Mouse (Mus musculus) hindbrain, embryonic 13.5 days (tissue): ENCODE data around the gene Klhl22. TPM values are rescaled to one million over a fixed set of nuclear protein-coding genes. Genes with fewer than 3 reads are reported as not detected.

Source experiments
- ATAC-seq: fragments of 200-750 bp; cut with Nextera tagmentation; 2 replicates; pipeline ENCODE4 v1.8.0; 2017; ENCODE audit warnings: moderate TSS enrichment; ENCODE audit not compliant: low FRiP score
- H3K27ac ChIP-seq: fragments of 300-500 bp; sonication (generic); 2 replicates; pipeline ENCODE4 v1.5.1; 2015; ENCODE audit warnings: inconsistent platforms, mild to moderate bottlenecking, moderate library complexity
- H3K27me3 ChIP-seq: fragments of 300-500 bp; sonication (generic); 2 replicates; pipeline ENCODE4 v1.6.1; 2015; ENCODE audit warnings: mild to moderate bottlenecking, inconsistent platforms
- H3K36me3 ChIP-seq: fragments of 300-500 bp; sonication (generic); 2 replicates; pipeline ENCODE4 v1.6.1; 2015; ENCODE audit warnings: mild to moderate bottlenecking, inconsistent platforms
- H3K4me1 ChIP-seq: fragments of 300-500 bp; sonication (generic); replicated peaks from 2 replicates; pipeline ENCODE4 v1.6.1; 2015; ENCODE audit warnings: inconsistent platforms
- H3K4me2 ChIP-seq: fragments of 300-500 bp; sonication (generic); 2 replicates; pipeline ENCODE4 v1.6.1; 2015; ENCODE audit warnings: inconsistent platforms, mild to moderate bottlenecking, moderate library complexity
- H3K4me3 ChIP-seq: fragments of 300-500 bp; sonication (generic); 2 replicates; pipeline ENCODE4 v1.5.1; 2015; ENCODE audit warnings: mild to moderate bottlenecking, inconsistent platforms
- H3K9ac ChIP-seq: fragments of 300-500 bp; sonication (generic); 2 replicates; pipeline ENCODE4 v1.6.1; 2015; ENCODE audit warnings: mild to moderate bottlenecking, inconsistent platforms
- H3K9me3 ChIP-seq: fragments of 300-500 bp; sonication (generic); 2 replicates; pipeline ENCODE4 v1.6.1; 2016; ENCODE audit warnings: inconsistent platforms
- WGBS: fragments of 180-500 bp; shearing (Covaris S2); methylation state at CpG from one replicate; pipeline ENCODE4 v1.1.7; 2015; 5-methylcytosine and 5-hydroxymethylcytosine counted together
- polyA plus RNA-seq: library from polyadenylated mRNA; unstranded; fragments of >200 nt; fragmentation: Nextera tagmentation; extraction: Ambion mirVana; gene quantifications from 2 replicates; pipeline ENCODE4 v1.2.1, GENCODE M21; 2015

Gene Klhl22
- polyA plus RNA-seq, 1 experiment from 2014 or later = 70.9 TPM

GRCm38 (mm10) chr16:17828867-17829266 is 69.4 kb downstream of the Klhl22 start:
- Histone ChIP-seq H3K4me2 (no peak overlapping the region), H3K4me1 (peaks cover 15% of the 10 kb centered on the region), H3K27ac (no peak overlapping the region), H3K9me3 (no peaks in the 10 kb centered on the region), H3K4me3 (no peak overlapping the region), H3K27me3 (peaks cover 53% of the 10 kb centered on the region), H3K36me3 (no peaks in the 10 kb centered on the region), H3K9ac (peak overlapping the region; percentile 24; the same call in 1 of the 2 replicates)
- ATAC-seq = no peak
- WGBS = 81% methylated on average over 3 of the region's 3 CpGs

DNA sequence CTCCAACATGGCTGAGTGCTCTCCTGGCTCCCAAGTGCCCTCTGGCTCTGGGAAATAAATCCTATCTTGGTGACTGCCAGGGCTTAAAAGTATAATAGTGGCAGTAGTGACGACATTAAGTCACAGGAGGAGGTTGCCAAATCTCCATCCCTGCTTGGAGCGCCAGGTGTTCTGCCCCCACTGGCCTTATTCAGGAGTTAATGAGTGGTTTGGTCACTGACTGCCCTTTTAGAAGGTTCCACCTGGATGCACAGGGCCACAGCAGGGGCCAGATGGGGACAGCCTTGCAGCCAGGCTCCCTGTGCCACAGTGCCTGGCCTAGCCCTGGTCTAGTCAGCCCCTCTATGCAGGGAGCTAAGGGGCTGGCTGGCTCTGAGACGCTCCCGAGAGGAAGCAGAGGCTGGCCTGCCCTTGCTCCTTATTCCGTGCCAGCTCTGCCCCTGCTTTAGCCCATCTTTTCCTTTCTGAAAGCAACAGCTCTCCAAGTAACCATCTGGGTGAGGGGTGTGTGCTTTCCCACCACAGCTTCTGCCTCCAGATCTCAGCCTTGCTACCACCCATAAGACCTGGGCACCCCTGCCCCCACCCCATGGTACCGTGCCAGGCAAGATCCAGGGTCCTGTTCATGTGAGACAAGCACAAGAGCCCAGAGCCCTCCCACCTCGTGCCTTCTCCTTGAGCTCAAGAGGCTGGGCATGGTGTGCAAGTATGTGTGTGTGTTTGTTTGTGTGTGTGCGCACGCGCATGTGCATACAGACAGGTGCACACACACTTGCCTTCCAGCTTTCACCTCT is 71.2 kb downstream of the Klhl22 start:
- Histone ChIP-seq H3K9me3 (no peaks in the 10 kb centered on the region), H3K9ac (peak overlapping the region; percentile 15; the same call in 1 of the 2 replicates), H3K27ac (no peak overlapping the region), H3K4me1 (peaks cover 29% of the 10 kb centered on the region), H3K4me3 (no peak overlapping the region), H3K36me3 (no peaks in the 10 kb centered on the region), H3K27me3 (peaks cover 67% of the 10 kb centered on the region), H3K4me2 (no peak overlapping the region)
- no peak for ATAC-seq
- WGBS = 67% methylated on average over 10 of the region's 10 CpGs

DNA sequence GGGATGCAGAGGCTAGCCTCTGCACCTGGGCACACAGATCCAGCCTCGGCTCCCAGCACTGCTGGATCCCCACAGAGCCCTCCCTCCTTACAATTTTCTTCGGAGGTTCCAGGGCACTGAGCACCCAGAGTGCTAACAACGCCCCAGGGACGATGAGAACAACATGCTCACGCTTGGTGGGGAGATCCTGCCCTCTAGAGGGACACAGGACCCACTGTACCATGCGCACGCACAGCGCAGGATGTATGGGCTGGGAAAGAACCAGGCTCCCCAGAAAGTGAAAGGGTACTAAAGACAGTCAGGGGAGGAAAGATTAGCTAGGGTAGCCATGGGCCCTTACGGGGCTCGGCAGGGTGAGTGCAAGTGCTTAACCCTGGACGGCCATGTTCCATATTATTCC is 72.4 kb downstream of the Klhl22 start:
- 16% methylated on average over 11 of the region's 11 CpGs for WGBS
- Histone ChIP-seq H3K4me1 (peaks cover 31% of the 10 kb centered on the region), H3K4me2 (no peak overlapping the region), H3K9me3 (no peaks in the 10 kb centered on the region), H3K27ac (no peak overlapping the region), H3K4me3 (no peak overlapping the region), H3K27me3 (peaks cover 79% of the 10 kb centered on the region), H3K9ac (0 out of 2 replicates have a peak overlapping the region, but pooled peaks have one; percentile 8), H3K36me3 (no peaks in the 10 kb centered on the region)
- ATAC-seq = no peak

- H3K27ac ChIP-seq = peak within 1 kb of the TSS; percentile 94
- H3K4me2 ChIP-seq = peak within 1 kb of the TSS; percentile 77
- H3K9me3 ChIP-seq = no peaks in the 10 kb centered on the region
- H3K4me3 ChIP-seq = peak within 1 kb of the TSS; percentile 66
- no peaks in the 10 kb centered on the region for H3K36me3 ChIP-seq
- ATAC-seq = no peak; the same call in 1 of the 2 replicates
- WGBS = 20% methylated on average over 7 of the region's 7 CpGs
- H3K27me3 ChIP-seq = peaks cover 89% of the 10 kb centered on the region
- H3K4me1 ChIP-seq = peaks cover 31% of the 10 kb centered on the region
- H3K9ac ChIP-seq = peak within 1 kb of the TSS; percentile 89
These were observed 73.4 kb downstream of the Klhl22 start, which contains the start of gene B830017H08Rik for GRCm38 (mm10) chr16:17832821-17833220. B830017H08Rik (plus strand) TSS chr16:17833121.

GRCm38 (mm10) chr16:17833321-17833680 is 73.9 kb downstream of the Klhl22 start:
- Histone ChIP-seq H3K27me3 (peaks cover 93% of the 10 kb centered on the region), H3K4me3 (peak overlapping the region; percentile 66), H3K9me3 (no peaks in the 10 kb centered on the region), H3K27ac (peak overlapping the region; percentile 94), H3K4me2 (peak overlapping the region; percentile 77), H3K36me3 (no peaks in the 10 kb centered on the region), H3K9ac (peak overlapping the region; percentile 89), H3K4me1 (peaks cover 31% of the 10 kb centered on the region)
- under 1% methylated on average over 27 of the region's 37 CpGs for WGBS
- ATAC-seq = peak; percentile 79

- H3K36me3 ChIP-seq = peaks cover 4% of the 10 kb centered on the region; the same call in 1 of the 2 replicates
- H3K4me2 ChIP-seq = peak overlapping the region; percentile 77
- H3K27ac ChIP-seq = peak overlapping the region; percentile 94
- H3K9me3 ChIP-seq = no peaks in the 10 kb centered on the region
- under 1% methylated on average over 83 of the region's 103 CpGs for WGBS
- peak overlapping the region; percentile 66 for H3K4me3 ChIP-seq
- ATAC-seq = peak; percentile 68
- H3K4me1 ChIP-seq = peaks cover 31% of the 10 kb centered on the region
- H3K27me3 ChIP-seq = peaks cover 94% of the 10 kb centered on the region
- peak overlapping the region; percentile 89 for H3K9ac ChIP-seq
These were observed 74.4 kb downstream of the Klhl22 start for GRCm38 (mm10) chr16:17833681-17834399.

DNA sequence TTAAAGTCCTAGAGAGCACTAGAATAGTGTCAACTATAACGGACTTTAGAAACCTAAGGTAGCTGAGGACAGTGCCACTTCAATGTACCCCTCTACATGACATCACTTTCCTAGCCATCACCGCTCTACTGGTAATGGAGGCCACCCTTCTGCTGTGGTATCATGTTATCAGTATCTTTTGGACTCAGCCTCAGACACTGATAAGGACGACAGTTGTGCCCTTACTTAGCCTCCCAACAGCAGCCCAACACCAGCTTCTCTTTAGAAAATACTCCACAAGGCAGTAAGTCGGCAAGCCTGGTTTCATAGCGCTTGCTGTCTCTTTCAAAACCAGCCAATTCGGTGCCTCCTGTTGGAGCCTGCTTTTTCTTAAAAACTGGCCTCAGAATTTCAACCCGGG is 75.1 kb downstream of the Klhl22 start:
- peaks cover 31% of the 10 kb centered on the region for H3K4me1 ChIP-seq
- peak overlapping the region; percentile 66 for H3K4me3 ChIP-seq
- H3K9me3 ChIP-seq = no peaks in the 10 kb centered on the region
- peaks cover 90% of the 10 kb centered on the region for H3K27me3 ChIP-seq
- H3K27ac ChIP-seq = peak overlapping the region; percentile 94
- H3K4me2 ChIP-seq = peak overlapping the region; percentile 77
- WGBS = 51% methylated on average over 7 of the region's 7 CpGs
- ATAC-seq = no peak
- peak overlapping the region; percentile 89 for H3K9ac ChIP-seq
- peaks cover 6% of the 10 kb centered on the region; the same call in 1 of the 2 replicates for H3K36me3 ChIP-seq

DNA sequence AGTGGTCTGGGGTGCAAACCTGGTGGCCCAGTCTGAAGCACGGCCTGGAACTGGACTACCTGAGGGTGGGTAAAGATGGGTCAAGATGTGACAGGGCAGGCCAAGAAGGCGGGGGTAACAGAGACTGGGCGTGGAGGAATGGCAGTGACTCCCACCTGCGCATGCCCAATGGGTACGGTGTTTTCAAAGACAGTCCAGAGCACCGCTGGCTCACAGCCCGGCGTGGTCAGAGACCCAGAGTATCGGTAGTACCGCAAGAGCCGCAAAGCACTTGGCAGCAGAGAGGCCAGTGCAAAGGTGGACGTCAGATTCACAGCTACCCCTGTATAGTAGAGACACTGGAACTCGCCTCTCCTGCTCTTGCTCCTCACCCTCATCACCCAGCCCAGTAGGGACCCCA is 76.1 kb downstream of the Klhl22 start:
- no peak for ATAC-seq
- WGBS = 49% methylated on average over 13 of the region's 13 CpGs
- H3K4me2 ChIP-seq = no peak overlapping the region
- no peak overlapping the region for H3K4me3 ChIP-seq
- H3K4me1 ChIP-seq = peaks cover 31% of the 10 kb centered on the region
- H3K9me3 ChIP-seq = no peaks in the 10 kb centered on the region
- peaks cover 16% of the 10 kb centered on the region for H3K36me3 ChIP-seq
- H3K9ac ChIP-seq = peak overlapping the region; percentile 15; the same call in 1 of the 2 replicates
- H3K27ac ChIP-seq = no peak overlapping the region
- peaks cover 80% of the 10 kb centered on the region for H3K27me3 ChIP-seq

DNA sequence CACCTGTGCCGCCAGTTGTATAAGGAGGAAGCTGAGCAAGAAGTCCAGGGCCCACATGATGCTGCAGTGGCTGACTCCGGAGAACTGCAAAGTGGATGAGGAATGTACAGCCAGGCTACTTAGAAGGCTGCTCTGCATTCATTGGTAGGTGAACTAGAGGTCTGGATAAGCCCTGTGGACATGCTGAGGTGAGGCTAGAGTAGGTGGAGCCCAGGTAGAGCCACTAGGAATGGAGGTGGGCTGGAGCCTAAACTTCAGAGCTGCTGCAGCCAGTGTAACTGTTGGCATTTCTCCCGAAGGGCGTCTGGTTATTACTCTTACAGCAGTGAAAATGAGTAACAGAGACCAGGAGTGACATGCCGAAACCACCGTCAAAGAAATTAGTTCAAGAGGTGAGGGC is 78.6 kb downstream of the Klhl22 start, which contains the start of gene Car15:
Gene Car15 (minus strand): TSS at position 314 of the 400 bp plus-strand sequence.
- Histone ChIP-seq H3K9me3 (no peaks in the 10 kb centered on the region), H3K27ac (no peak within 1 kb of the TSS), H3K4me2 (no peak within 1 kb of the TSS), H3K4me3 (no peak within 1 kb of the TSS), H3K9ac (no peak within 1 kb of the TSS), H3K27me3 (peaks cover 54% of the 10 kb centered on the region), H3K4me1 (peaks cover 20% of the 10 kb centered on the region), H3K36me3 (peaks cover 41% of the 10 kb centered on the region)
- WGBS = 88% methylated on average over 6 of the region's 6 CpGs
- ATAC-seq = no peak

DNA sequence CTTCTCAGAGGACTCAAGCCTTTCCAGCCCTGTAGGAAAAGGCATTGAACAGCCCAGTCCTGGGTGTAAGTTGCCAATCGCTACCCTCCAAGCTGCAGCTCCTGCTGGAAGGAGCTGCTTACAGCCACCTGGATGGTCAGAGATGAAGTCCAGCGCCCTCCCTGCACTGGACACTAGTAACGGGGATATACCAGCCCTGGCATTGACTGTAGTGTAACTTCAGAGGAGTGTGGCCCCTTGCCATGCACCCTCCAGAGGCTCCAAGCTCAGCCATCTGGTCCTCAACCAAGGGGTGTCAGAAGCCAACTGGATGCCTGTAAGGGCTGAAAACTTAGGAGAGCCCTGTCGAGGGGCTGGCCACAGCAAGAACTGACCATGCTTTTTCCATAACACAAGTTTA is 80.6 kb downstream of the Klhl22 start:
- no peak for ATAC-seq
- no peaks in the 10 kb centered on the region for H3K9me3 ChIP-seq
- H3K4me2 ChIP-seq = no peak overlapping the region
- peaks cover 35% of the 10 kb centered on the region for H3K27me3 ChIP-seq
- WGBS = 91% methylated on average over 4 of the region's 4 CpGs
- H3K4me1 ChIP-seq = peaks cover 7% of the 10 kb centered on the region
- H3K4me3 ChIP-seq = no peak overlapping the region
- no peak overlapping the region for H3K27ac ChIP-seq
- 0 out of 2 replicates have a peak overlapping the region, but pooled peaks have one; percentile 35 for H3K9ac ChIP-seq
- H3K36me3 ChIP-seq = peaks cover 61% of the 10 kb centered on the region

DNA sequence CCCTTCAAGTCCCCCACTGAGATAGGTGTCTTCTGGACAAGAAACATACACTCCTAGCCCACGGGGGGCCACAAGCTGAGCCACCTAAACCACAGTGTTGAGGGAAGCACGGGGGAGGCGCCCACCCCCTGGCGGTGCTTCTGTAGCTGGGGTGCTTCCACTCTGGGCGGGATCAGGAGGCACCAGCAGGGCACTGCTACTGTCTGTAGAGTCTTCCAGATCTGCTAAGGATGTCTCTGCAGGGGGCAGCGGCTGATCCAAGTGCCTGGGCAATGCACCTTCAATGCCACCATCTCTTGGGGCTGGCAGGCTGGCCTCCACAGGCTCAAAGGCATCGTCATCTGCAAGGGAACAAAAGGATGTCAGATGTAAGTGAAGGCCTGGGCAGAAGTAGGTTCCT is 83.0 kb downstream of the Klhl22 start:
- no peak overlapping the region for H3K9ac ChIP-seq
- H3K27me3 ChIP-seq = peaks cover 11% of the 10 kb centered on the region
- no peaks in the 10 kb centered on the region for H3K4me1 ChIP-seq
- H3K27ac ChIP-seq = no peak overlapping the region
- H3K9me3 ChIP-seq = no peaks in the 10 kb centered on the region
- H3K36me3 ChIP-seq = peaks cover 85% of the 10 kb centered on the region
- no peak overlapping the region for H3K4me3 ChIP-seq
- WGBS = 96% methylated on average over 7 of the region's 7 CpGs
- no peak overlapping the region for H3K4me2 ChIP-seq
- ATAC-seq = no peak
